Mouse (Mus musculus) liver, embryonic 14.5 days (tissue): Measurements from ENCODE around the gene Bpifc. TPM values are rescaled to one million over a fixed set of nuclear protein-coding genes. Genes with fewer than 3 reads are reported as not detected.
"Not testable (repeated sequence)": the region's sequence is repeated elsewhere in the genome, so short reads cannot be mapped to it uniquely, and the experiment has no call there.

Experiments used
- ATAC-seq: fragments of 200-750 bp; cut with Nextera tagmentation; 2 replicates; pipeline ENCODE4 v1.8.0; 2017; ENCODE audit warnings: moderate number of reproducible peaks, mild to moderate bottlenecking, moderate library complexity; ENCODE audit not compliant: insufficient read depth
- DNase-seq, 3 experiments: peaks; one replicate each; pipeline ENCODE4 v3.0.0-alpha.2; 2012 to 2013; ENCODE audit warnings: low read depth in 3 of 3, low spot score in 3 of 3
- H3K27ac ChIP-seq: fragments of 300-500 bp; sonication (generic); 2 replicates; pipeline ENCODE4 v1.5.1; 2014; ENCODE audit warnings: moderate library complexity, mild to moderate bottlenecking, control low read depth, inconsistent platforms
- H3K27me3 ChIP-seq: fragments of 300-500 bp; sonication (generic); 2 replicates; pipeline ENCODE4 v1.6.1; 2014; ENCODE audit warnings: mild to moderate bottlenecking, low read length, moderate library complexity; ENCODE audit not compliant: control insufficient read depth, insufficient read depth
- H3K36me3 ChIP-seq: fragments of 300-500 bp; sonication (generic); replicated peaks from 2 replicates; pipeline ENCODE4 v1.6.1; 2014; ENCODE audit warnings: low read depth; ENCODE audit not compliant: control insufficient read depth, insufficient read depth
- H3K4me1 ChIP-seq, 2 experiments: fragments of 200-500 bp in 1 of 2; fragments of 300-500 bp in 1 of 2; sonication (generic) in 1 of 2; replicated peaks; 2 replicates each; pipeline ENCODE4 v1.6.1; 2012 to 2014; ENCODE audit warnings: antibody characterized with exemption in 1 of 2, inconsistent platforms in 1 of 2, low read length in 1 of 2; ENCODE audit not compliant: control insufficient read depth in 2 of 2, insufficient read depth in 2 of 2
- H3K4me2 ChIP-seq: fragments of 300-500 bp; sonication (generic); 2 replicates; pipeline ENCODE4 v1.6.1; 2014; ENCODE audit warnings: low read depth, mild to moderate bottlenecking, control low read depth, moderate library complexity
- H3K4me3 ChIP-seq, 2 experiments: fragments of 200-500 bp in 1 of 2; fragments of 300-500 bp in 1 of 2; sonication (generic) in 1 of 2; 2 replicates each; pipeline ENCODE4 v1.5.1; 2012 to 2014; ENCODE audit warnings: low read depth in 2 of 2, low read length in 2 of 2, mild to moderate bottlenecking in 2 of 2, control low read depth in 1 of 2, inconsistent platforms in 1 of 2, moderate library complexity in 1 of 2; ENCODE audit not compliant: insufficient read depth in 1 of 2
- H3K9ac ChIP-seq: fragments of 300-500 bp; sonication (generic); replicated peaks from 2 replicates; pipeline ENCODE4 v1.6.1; 2014; ENCODE audit warnings: mild to moderate bottlenecking, control low read depth, moderate library complexity
- H3K9me3 ChIP-seq: fragments of 300-500 bp; sonication (generic); 2 replicates; pipeline ENCODE4 v1.6.1; 2016; ENCODE audit warnings: low read length, mixed read lengths; ENCODE audit not compliant: control insufficient read depth
- CTCF ChIP-seq: IDR thresholded peaks from 2 replicates; pipeline ENCODE4 v1.5.1; 2016; ENCODE audit warnings: antibody characterized with exemption, low read depth, control low read depth
- EP300 ChIP-seq: IDR thresholded peaks from 2 replicates; pipeline ENCODE4 v1.6.1; 2016; ENCODE audit warnings: antibody characterized with exemption, low read depth
- WGBS: fragments of 180-500 bp; shearing (Covaris S2); extraction: QIAGEN DNeasy Blood & Tissue Kit; methylation state at CpG from one replicate; pipeline ENCODE4 v1.1.7; 2014; ENCODE audit not compliant: insufficient replicate concordance; 5-methylcytosine and 5-hydroxymethylcytosine counted together
- polyA plus RNA-seq, 2 experiments: library from polyadenylated mRNA; depleted of rRNA in 1 of 2; stranded (reverse) in 1 of 2; unstranded in 1 of 2; fragments of >200 nt; fragmentation: Nextera tagmentation in 1 of 2; extraction: Ambion mirVana in 1 of 2; gene quantifications; 2 replicates each; pipeline versions ENCODE4 v1.2.1 to v1.2.3; 2012 to 2014

Gene Bpifc
- polyA plus RNA-seq, 2 experiments = 0.01 TPM; not detected in 1

GRCm38 (mm10) chr10:86043651-86044050 lies 32.0 kb upstream of the Bpifc start:
- Histone ChIP-seq H3K9ac (no peak overlapping the region), H3K36me3 (peaks cover 76% of the 10 kb centered on the region), H3K4me1 (no peaks in the 10 kb centered on the region), H3K27ac (no peak overlapping the region), H3K9me3 (no peaks in the 10 kb centered on the region), H3K4me3 (no peak overlapping the region), H3K4me2 (no peak overlapping the region), H3K27me3 (no peaks in the 10 kb centered on the region)
- DNase-seq = no peak
- no peak for ATAC-seq
- 82% methylated on average over 4 of the region's 4 CpGs for WGBS
- no peak for TF ChIP-seq CTCF
- TF ChIP-seq EP300 = no peak

- Histone ChIP-seq H3K4me2 (no peak overlapping the region), H3K9ac (no peak overlapping the region), H3K27ac (no peak overlapping the region), H3K9me3 (no peaks in the 10 kb centered on the region), H3K36me3 (peaks cover 94% of the 10 kb centered on the region), H3K4me1 (peaks cover 0 to 4% of the 10 kb centered on the region in 2 experiments; a peak in 1 of 4 replicates), H3K4me3 (no peak overlapping the region), H3K27me3 (no peaks in the 10 kb centered on the region)
- DNase-seq (no peak), ATAC-seq (0 out of 2 replicates have a peak, but pooled peaks have one; percentile 33)
- 94% methylated on average over 2 of the region's 2 CpGs for WGBS
- TF ChIP-seq CTCF = no peak
- TF ChIP-seq EP300 = 0 out of 2 replicates have a peak, but pooled peaks have one; percentile 14
These were observed 22.5 kb upstream of the Bpifc start for GRCm38 (mm10) chr10:86034007-86034728.

- WGBS = 89% methylated on average over 3 of the region's 3 CpGs
- H3K4me1 ChIP-seq = peaks cover 0 to 6% of the 10 kb centered on the region in 2 experiments; a peak in 3 of 4 replicates
- no peak overlapping the region for H3K9ac ChIP-seq
- peaks cover 93% of the 10 kb centered on the region for H3K36me3 ChIP-seq
- H3K9me3 ChIP-seq = no peaks in the 10 kb centered on the region
- no peak for DNase-seq
- TF ChIP-seq EP300 = no peak
- TF ChIP-seq CTCF = no peak
- ATAC-seq = no peak
- H3K27ac ChIP-seq = no peak overlapping the region
- H3K4me3 ChIP-seq = no peak overlapping the region
- H3K27me3 ChIP-seq = no peaks in the 10 kb centered on the region
- no peak overlapping the region for H3K4me2 ChIP-seq
These were observed 20.8 kb upstream of the Bpifc start for GRCm38 (mm10) chr10:86032517-86032916.

- Histone ChIP-seq H3K4me2 (no peak overlapping the region), H3K36me3 (peaks cover 77% of the 10 kb centered on the region), H3K27ac (no peak overlapping the region), H3K27me3 (no peaks in the 10 kb centered on the region), H3K4me3 (no peak overlapping the region), H3K9me3 (no peaks in the 10 kb centered on the region), H3K4me1 (peaks cover 10 to 16% of the 10 kb centered on the region in 2 experiments), H3K9ac (no peak overlapping the region)
- ATAC-seq = no peak
- no peak for DNase-seq
- TF ChIP-seq CTCF (no peak), EP300 (no peak)
- 86% methylated on average over 7 of the region's 7 CpGs for WGBS
These were observed 19.0 kb upstream of the Bpifc start for GRCm38 (mm10) chr10:86030743-86031142.

- Histone ChIP-seq H3K4me2 (peak overlapping the region; percentile 90), H3K36me3 (peaks cover 52% of the 10 kb centered on the region), H3K9ac (peak overlapping the region; percentile 52), H3K4me1 (peaks cover 21 to 29% of the 10 kb centered on the region in 2 experiments), H3K27ac (peak overlapping the region; percentile 69), H3K4me3 (peak overlapping the region; percentile 24 to 25)
- DNase-seq, H3K9me3 ChIP-seq, H3K27me3 ChIP-seq: not testable (repeated sequence)
- ATAC-seq = peak; percentile 49; the same call in 1 of the 2 replicates
- 35% methylated on average over 1 of the region's 1 CpGs for WGBS
These were observed 15.1 kb upstream of the Bpifc start for GRCm38 (mm10) chr10:86026807-86027206.
